Mouse (Mus musculus) MEL (cell line): Measurements from ENCODE around the gene Cyp39a1. TPM values are rescaled to one million over a fixed set of nuclear protein-coding genes. Genes with fewer than 3 reads are reported as not detected.

Source experiments
- DNase-seq: peaks from one replicate; pipeline ENCODE4 v3.0.0; 2011; ENCODE audit warnings: low read depth, low spot score
- H3K27ac ChIP-seq: 2 replicates; pipeline ENCODE4 v1.5.1; 2012; ENCODE audit warnings: low read depth, mild to moderate bottlenecking, control low read depth, low read length, moderate library complexity; ENCODE audit not compliant: control insufficient read depth
- H3K27me3 ChIP-seq, 2 experiments: fragments of 150-350 bp in 1 of 2; sonication (generic) in 1 of 2; 2 replicates each; pipeline ENCODE4 v1.6.1; 2012; ENCODE audit warnings: low read length in 2 of 2, mild to moderate bottlenecking in 2 of 2, improper control_type of control experiment in 1 of 2, moderate library complexity in 1 of 2; ENCODE audit not compliant: insufficient read depth in 2 of 2, control insufficient read depth in 1 of 2
- H3K36me3 ChIP-seq, 2 experiments: 2 replicates each; pipeline ENCODE4 v1.6.1; 2012 to 2014; ENCODE audit warnings: low read length in 2 of 2, improper control_type of control experiment in 1 of 2, inconsistent platforms in 1 of 2, mild to moderate bottlenecking in 1 of 2; ENCODE audit not compliant: insufficient read depth in 2 of 2, control insufficient read depth in 1 of 2
- H3K4me1 ChIP-seq, 2 experiments: fragments of 150-350 bp in 1 of 2; sonication (generic) in 1 of 2; 2 replicates each; pipeline ENCODE4 v1.6.1; 2012; ENCODE audit warnings: low read length in 2 of 2, improper control_type of control experiment in 1 of 2, mild to moderate bottlenecking in 1 of 2; ENCODE audit not compliant: insufficient read depth in 2 of 2, control insufficient read depth in 1 of 2
- H3K4me3 ChIP-seq, 2 experiments: fragments of 150-350 bp in 1 of 2; sonication (generic) in 1 of 2; 2 replicates each; pipeline ENCODE4 v1.5.1; 2012; ENCODE audit warnings: low read depth in 2 of 2, low read length in 2 of 2, mild to moderate bottlenecking in 2 of 2, moderate library complexity in 2 of 2, control low read depth in 1 of 2, improper control_type of control experiment in 1 of 2; ENCODE audit not compliant: control insufficient read depth in 1 of 2, insufficient read depth in 1 of 2
- H3K79me2 ChIP-seq: 2 replicates; pipeline ENCODE4 v1.6.1; 2012; ENCODE audit warnings: mild to moderate bottlenecking, low read length, moderate library complexity; ENCODE audit not compliant: control insufficient read depth, poor library complexity, insufficient read depth
- H3K9ac ChIP-seq: 2 replicates; pipeline ENCODE4 v1.6.1; 2012; ENCODE audit warnings: low read depth, mild to moderate bottlenecking, control low read depth, low read length, moderate library complexity; ENCODE audit not compliant: control insufficient read depth, poor library complexity, severe bottlenecking
- H3K9me3 ChIP-seq: fragments of 150-350 bp; sonication (generic); replicated peaks from 2 replicates; pipeline ENCODE4 v1.6.1; 2012; ENCODE audit warnings: mild to moderate bottlenecking, low read length, improper control_type of control experiment, moderate library complexity; ENCODE audit not compliant: insufficient read depth
- CTCF ChIP-seq, 3 experiments: IDR thresholded peaks in 2 of 3; conservative IDR thresholded peaks in 1 of 3; 2 replicates each; pipeline ENCODE4 v1.5.1; 2011 to 2012; ENCODE audit warnings: low read length in 3 of 3, low read depth in 2 of 3, mild to moderate bottlenecking in 2 of 3, improper control_type of control experiment in 1 of 3, inconsistent platforms in 1 of 3, mixed read lengths in 1 of 3, moderate library complexity in 1 of 3; ENCODE audit not compliant: control insufficient read depth in 1 of 3, insufficient read depth in 1 of 3, poor library complexity in 1 of 3, severe bottlenecking in 1 of 3
- GABPA ChIP-seq: IDR thresholded peaks from 2 replicates; pipeline ENCODE4 v1.6.1; 2012; ENCODE audit warnings: low read depth, mild to moderate bottlenecking, inconsistent platforms, low read length, improper control_type of control experiment, moderate library complexity
- MAFK ChIP-seq: IDR thresholded peaks from 2 replicates; pipeline ENCODE4 v1.6.1; 2011; ENCODE audit warnings: low read depth, mild to moderate bottlenecking, low read length, improper control_type of control experiment, borderline replicate concordance
- MAZ ChIP-seq: IDR thresholded peaks from 2 replicates; pipeline ENCODE4 v1.6.1; 2012; ENCODE audit warnings: low read depth, mild to moderate bottlenecking, inconsistent platforms, low read length, improper control_type of control experiment
- MYB ChIP-seq: IDR thresholded peaks from 2 replicates; pipeline ENCODE4 v1.6.1; 2011; ENCODE audit warnings: mild to moderate bottlenecking, low read depth, low read length, improper control_type of control experiment
- NELFE ChIP-seq: IDR thresholded peaks from 2 replicates; pipeline ENCODE4 v1.6.1; 2011; ENCODE audit warnings: low read depth, low read length, improper control_type of control experiment
- NRF1 ChIP-seq: IDR thresholded peaks from 2 replicates; pipeline ENCODE4 v1.6.1; 2014; ENCODE audit warnings: low read depth, mild to moderate bottlenecking, inconsistent platforms, low read length, improper control_type of control experiment, moderate library complexity; ENCODE audit not compliant: poor library complexity, insufficient read depth, severe bottlenecking
- POLR2AphosphoS5 ChIP-seq: IDR thresholded peaks from 2 replicates; pipeline ENCODE4 v1.6.1; 2012; ENCODE audit warnings: low read depth, borderline replicate concordance, mild to moderate bottlenecking, inconsistent platforms, low read length, moderate library complexity, mixed read lengths
- RCOR1 ChIP-seq: IDR thresholded peaks from 2 replicates; pipeline ENCODE4 v1.6.1; 2012; ENCODE audit warnings: low read depth, mild to moderate bottlenecking, inconsistent platforms, low read length, improper control_type of control experiment
- USF1 ChIP-seq: IDR thresholded peaks from 2 replicates; pipeline ENCODE4 v1.6.1; 2014; ENCODE audit warnings: low read depth, mild to moderate bottlenecking, inconsistent platforms, low read length, improper control_type of control experiment, moderate library complexity
- polyA plus RNA-seq, 2 experiments: library from polyadenylated mRNA; stranded (reverse) in 1 of 2; unstranded in 1 of 2; fragments of >175 nt in 1 of 2; fragments of >200 nt in 1 of 2; gene quantifications; 2 replicates each; pipeline versions ENCODE4 v1.2.1 to v1.2.4; 2012; ENCODE audit warnings: low replicate concordance in 2 of 2, low read depth in 1 of 2; ENCODE audit not compliant: insufficient read length in 2 of 2, insufficient read depth in 1 of 2, missing spikeins in 1 of 2
- total RNA-seq: library from RNA; depleted of rRNA; stranded (reverse); fragments of 300-350 nt; gene quantifications from 2 replicates; pipeline ENCODE4 v1.2.3, GENCODE M21; 2012

The Cyp39a1 gene
- total and polyA plus RNA-seq, 3 experiments: not detected

DNA sequence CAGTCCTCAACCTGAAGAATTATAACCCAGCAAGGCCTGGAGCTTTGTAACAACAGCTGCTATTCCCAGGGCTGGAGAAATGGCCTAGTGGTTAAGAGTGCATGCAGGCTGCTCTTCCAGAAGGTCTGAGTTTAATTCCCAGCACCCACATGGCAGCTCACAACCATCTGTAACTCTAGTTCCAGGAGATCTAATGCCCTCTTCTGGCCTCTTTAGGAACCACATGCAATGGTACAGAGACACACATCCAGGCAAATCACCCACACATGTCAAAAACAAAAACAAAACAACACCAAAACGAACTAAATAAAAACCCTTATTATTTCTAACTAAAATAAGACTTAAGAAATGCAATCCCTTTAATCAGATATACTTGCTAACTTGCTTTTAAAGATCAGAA is 26.4 kb upstream of the Cyp39a1 start:
- TF ChIP-seq USF1 (no peak), CTCF (IDR thresholded peaks at IDR 0.05 in 2 of 3, conservative IDR thresholded peaks at IDR 0.05 in 1 of 3; ENCODE audit: control insufficient read depth in 1 of 3, insufficient read depth in 1 of 3, low read depth in 2 of 3, low read length in 3 of 3, poor library complexity in 1 of 3, severe bottlenecking in 1 of 3) (0 out of 6 replicates have a peak, but pooled peaks of 1 of the 3 experiments have one; percentile 2)

DNA sequence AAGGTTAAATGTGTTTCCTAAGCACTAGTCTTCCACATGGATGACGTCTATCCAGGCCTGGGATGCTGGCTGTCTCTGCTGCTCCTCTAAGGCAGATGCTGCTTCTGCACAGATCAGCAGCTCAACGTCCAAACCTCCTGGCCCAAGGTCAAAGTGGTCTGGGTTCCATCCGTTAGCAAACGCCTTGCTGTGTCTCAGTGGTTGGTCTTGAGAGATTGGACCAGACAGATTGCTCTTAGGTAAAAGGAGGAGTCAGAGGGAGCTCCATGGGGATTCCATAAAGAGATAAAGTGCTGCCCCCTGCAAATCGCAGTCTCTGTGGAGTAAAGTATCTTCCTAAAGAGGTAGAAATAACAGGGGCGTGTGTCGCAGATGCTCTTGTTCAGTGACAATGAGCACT is 24.0 kb upstream of the Cyp39a1 start:
- no peak overlapping the region for H3K27ac ChIP-seq
- no peaks in the 10 kb centered on the region for H3K27me3 ChIP-seq
- no peaks in the 10 kb centered on the region for H3K79me2 ChIP-seq
- H3K36me3 ChIP-seq: no peaks in the 10 kb centered on the region
- no peak for DNase-seq
- H3K9ac ChIP-seq: no peak overlapping the region
- no peaks in the 10 kb centered on the region for H3K9me3 ChIP-seq
- no peaks in the 10 kb centered on the region for H3K4me1 ChIP-seq
- TF ChIP-seq MYB (no peak), RCOR1 (no peak), POLR2AphosphoS5 (no peak), NRF1 (no peak), MAFK (no peak)
- TF ChIP-seq, all 39 proteins: peak for 0
- H3K4me3 ChIP-seq: no peak overlapping the region

More for the DNA sequence above, 26.4 kb upstream of the Cyp39a1 start:
- no peaks in the 10 kb centered on the region for H3K4me1 ChIP-seq
- H3K9ac ChIP-seq: no peak overlapping the region
- no peak overlapping the region for H3K27ac ChIP-seq
- H3K27me3 ChIP-seq: no peaks in the 10 kb centered on the region
- no peaks in the 10 kb centered on the region for H3K79me2 ChIP-seq
- no peaks in the 10 kb centered on the region for H3K9me3 ChIP-seq
- DNase-seq: no peak
- H3K4me3 ChIP-seq: no peak overlapping the region
- no peaks in the 10 kb centered on the region for H3K36me3 ChIP-seq

DNA sequence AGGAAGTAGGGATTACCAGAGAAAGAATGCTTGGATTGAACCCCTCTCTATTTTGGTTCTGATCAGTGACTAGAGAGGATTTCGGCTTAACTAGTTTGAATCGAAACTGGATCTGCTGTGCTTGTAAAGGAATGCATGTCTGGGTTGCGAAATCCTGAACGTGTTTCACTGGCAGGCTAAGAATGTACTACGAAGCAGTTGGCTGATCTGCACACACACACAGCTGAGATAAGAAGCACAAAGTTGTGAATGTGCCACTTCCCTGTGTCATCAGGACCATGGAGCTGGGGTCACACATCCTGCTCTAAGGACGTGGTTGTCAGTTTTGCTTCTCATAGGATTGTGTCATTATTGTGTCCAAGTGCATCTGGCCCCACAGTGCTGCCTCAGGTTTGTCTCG is 22.9 kb upstream of the Cyp39a1 start:
- Histone ChIP-seq H3K36me3 (no peaks in the 10 kb centered on the region), H3K9me3 (no peaks in the 10 kb centered on the region), H3K4me3 (no peak overlapping the region), H3K79me2 (no peaks in the 10 kb centered on the region), H3K9ac (no peak overlapping the region), H3K27ac (no peak overlapping the region), H3K4me1 (no peaks in the 10 kb centered on the region), H3K27me3 (no peaks in the 10 kb centered on the region)
- no peak for TF ChIP-seq MAZ
- no peak for TF ChIP-seq NELFE
- TF ChIP-seq GABPA: no peak
- no peak for DNase-seq
